Mouse (Mus musculus) E14TG2a.4 (cell line): ENCODE data around the gene Igsf8.

Experiments used
- H3K27me3 ChIP-seq: 2 replicates; pipeline ENCODE4 v1.6.1; 2014; ENCODE audit warnings: low read length, control low read depth; ENCODE audit not compliant: insufficient read depth
- H3K36me3 ChIP-seq: 2 replicates; pipeline ENCODE4 v1.6.1; 2014; ENCODE audit warnings: low read length, control low read depth; ENCODE audit not compliant: insufficient read depth
- H3K4me1 ChIP-seq: replicated peaks from 2 replicates; pipeline ENCODE4 v1.6.1; 2014; ENCODE audit warnings: low read depth, low read length, control low read depth
- H3K4me3 ChIP-seq: replicated peaks from 2 replicates; pipeline ENCODE4 v1.5.1; 2014; ENCODE audit warnings: mild to moderate bottlenecking, low read length
- H3K9me3 ChIP-seq: 2 replicates; pipeline ENCODE4 v1.6.1; 2014; ENCODE audit warnings: low read length, control low read depth
- CTCF ChIP-seq: conservative IDR thresholded peaks from 2 replicates; pipeline ENCODE4 v1.5.1; 2014; ENCODE audit warnings: low read length
- NANOG ChIP-seq: IDR thresholded peaks from 2 replicates; pipeline ENCODE4 v1.6.1; 2014; ENCODE audit warnings: borderline replicate concordance, low read length, mixed read lengths
- POU5F1 ChIP-seq: IDR thresholded peaks from 2 replicates; pipeline ENCODE4 v1.6.1; 2014; ENCODE audit warnings: low read length, borderline replicate concordance

Igsf8 gene

DNA sequence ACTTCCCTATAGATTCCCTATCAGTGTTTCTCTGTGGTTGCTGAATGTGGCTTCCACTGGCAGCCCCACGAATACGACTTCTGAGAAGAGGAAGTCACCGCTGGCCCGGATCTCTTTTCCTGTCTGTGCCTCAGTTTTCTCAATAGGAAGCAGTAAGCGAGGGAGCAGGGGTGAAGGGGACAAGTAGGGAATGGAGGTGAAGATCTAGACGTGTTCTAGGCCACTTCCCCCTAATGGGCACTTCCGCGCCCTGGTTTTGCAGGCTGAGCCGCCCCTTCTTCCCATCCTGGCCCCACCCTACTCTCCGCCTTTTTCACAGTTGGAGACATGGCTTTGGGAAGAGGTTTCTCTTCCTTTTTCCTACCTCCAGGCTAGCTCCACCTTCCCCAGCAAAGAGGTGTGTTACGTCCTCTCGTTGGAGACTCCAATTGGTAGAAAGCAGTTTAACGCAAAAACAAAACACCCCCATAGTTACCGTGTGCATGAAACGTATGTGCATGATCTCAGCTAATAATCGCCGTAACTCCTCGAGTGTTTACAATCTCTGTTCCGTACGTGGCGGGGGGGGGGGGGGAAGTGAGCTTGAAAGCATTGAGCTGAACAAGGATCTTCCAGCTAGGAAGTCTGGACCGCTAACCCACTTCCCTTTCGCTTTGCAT, 49.9 kb downstream of the Igsf8 start:
- TF ChIP-seq CTCF (no peak), POU5F1 (no peak), NANOG (no peak)

DNA sequence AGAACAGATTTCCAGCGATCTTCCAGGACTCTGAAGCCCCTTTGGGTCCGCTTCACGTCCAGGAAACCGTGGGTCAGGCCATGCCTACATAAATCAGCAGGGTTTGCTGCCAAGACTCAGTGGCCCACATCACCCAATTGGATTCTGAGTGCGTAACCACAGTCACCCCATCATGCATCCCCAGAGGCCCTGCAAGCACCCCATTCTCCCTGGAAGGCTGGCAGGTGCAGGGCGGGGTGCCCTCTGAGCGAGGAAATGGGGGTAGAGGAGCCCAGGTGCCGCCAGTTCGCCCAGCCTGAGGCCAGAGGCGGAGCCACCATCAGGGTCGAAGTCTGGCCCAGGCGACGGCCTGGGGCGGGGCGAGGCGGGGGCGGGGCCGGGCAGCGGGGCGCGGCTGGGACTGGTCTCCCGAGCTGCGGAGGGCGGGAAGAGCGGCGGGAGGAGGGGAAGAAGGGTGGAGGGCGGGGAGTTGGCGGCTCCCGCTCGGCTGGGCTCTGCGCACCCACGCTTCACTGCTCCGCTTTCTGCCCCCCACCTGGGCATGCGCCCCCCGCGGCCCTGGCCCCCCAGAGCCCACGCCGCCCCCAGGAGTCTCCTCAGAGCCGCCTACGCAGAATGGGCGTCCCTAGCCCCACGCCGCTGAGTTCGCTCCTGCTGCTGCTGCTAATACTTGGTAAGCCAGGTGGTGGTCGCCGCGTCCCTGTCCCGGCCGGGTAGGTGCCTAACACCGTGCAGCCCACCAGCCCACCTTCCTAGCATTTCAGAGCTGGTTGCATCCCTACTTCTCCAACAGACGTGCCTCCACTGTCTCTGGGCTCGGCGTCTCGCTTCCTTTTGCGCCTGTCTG, 50.7 kb downstream of the Igsf8 start:
- Histone ChIP-seq H3K27me3 (peaks cover 43% of the 10 kb centered on the region), H3K4me3 (peak overlapping the region; percentile 83), H3K9me3 (no peaks in the 10 kb centered on the region), H3K4me1 (peaks cover 71% of the 10 kb centered on the region), H3K36me3 (peaks cover 7% of the 10 kb centered on the region; the same call in 1 of the 2 replicates)
- TF ChIP-seq POU5F1 (no peak), NANOG (no peak), CTCF (no peak)

More for the DNA sequence above, 49.9 kb downstream of the Igsf8 start:
- Histone ChIP-seq H3K4me1 (peaks cover 70% of the 10 kb centered on the region), H3K36me3 (peaks cover 4% of the 10 kb centered on the region; the same call in 1 of the 2 replicates), H3K4me3 (peak overlapping the region; percentile 83), H3K9me3 (no peaks in the 10 kb centered on the region), H3K27me3 (peaks cover 38% of the 10 kb centered on the region)

DNA sequence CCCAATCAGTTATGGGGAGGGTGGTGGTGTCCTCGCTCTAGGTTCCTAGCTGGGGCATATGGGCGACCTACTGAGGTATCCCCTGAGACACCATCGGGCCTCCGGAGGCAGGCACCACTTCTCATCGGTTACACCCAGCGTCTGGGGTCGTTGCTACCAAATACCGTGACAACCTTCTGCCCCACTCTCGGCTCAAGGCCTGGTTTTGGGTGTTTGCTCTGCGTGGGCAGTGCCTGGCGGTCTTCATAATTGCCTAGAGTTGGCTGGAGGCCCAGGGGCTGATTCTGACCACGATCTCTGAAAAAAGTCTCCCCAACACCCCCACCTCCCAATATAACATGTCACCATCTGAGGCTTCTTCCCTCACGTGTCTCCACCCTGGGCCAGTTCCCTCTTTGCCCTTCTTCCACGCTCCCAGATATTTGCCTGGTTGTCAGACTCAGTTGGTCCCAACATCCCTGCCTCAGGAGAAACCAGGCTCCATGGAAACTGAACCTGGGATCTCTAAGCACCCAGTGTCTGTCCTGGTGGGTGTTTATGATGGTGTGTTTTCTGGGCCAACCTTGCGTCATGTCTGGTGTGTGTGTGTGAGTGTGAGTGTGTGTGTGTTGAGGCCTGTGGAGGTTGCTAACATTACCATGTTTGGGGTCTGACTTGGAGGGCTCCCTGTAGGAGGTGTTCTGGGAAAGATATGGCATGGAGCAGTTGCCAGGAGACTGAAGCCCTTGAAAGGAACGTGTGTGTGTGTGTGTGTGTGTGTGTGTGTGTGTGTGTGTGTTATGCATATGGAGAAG, 51.5 kb downstream of the Igsf8 start:
- H3K36me3 ChIP-seq = peaks cover 9% of the 10 kb centered on the region; the same call in 1 of the 2 replicates
- peak overlapping the region; percentile 83 for H3K4me3 ChIP-seq
- H3K27me3 ChIP-seq = peaks cover 49% of the 10 kb centered on the region
- H3K9me3 ChIP-seq = no peaks in the 10 kb centered on the region
- peaks cover 74% of the 10 kb centered on the region for H3K4me1 ChIP-seq
- TF ChIP-seq CTCF (no peak), POU5F1 (no peak)

DNA sequence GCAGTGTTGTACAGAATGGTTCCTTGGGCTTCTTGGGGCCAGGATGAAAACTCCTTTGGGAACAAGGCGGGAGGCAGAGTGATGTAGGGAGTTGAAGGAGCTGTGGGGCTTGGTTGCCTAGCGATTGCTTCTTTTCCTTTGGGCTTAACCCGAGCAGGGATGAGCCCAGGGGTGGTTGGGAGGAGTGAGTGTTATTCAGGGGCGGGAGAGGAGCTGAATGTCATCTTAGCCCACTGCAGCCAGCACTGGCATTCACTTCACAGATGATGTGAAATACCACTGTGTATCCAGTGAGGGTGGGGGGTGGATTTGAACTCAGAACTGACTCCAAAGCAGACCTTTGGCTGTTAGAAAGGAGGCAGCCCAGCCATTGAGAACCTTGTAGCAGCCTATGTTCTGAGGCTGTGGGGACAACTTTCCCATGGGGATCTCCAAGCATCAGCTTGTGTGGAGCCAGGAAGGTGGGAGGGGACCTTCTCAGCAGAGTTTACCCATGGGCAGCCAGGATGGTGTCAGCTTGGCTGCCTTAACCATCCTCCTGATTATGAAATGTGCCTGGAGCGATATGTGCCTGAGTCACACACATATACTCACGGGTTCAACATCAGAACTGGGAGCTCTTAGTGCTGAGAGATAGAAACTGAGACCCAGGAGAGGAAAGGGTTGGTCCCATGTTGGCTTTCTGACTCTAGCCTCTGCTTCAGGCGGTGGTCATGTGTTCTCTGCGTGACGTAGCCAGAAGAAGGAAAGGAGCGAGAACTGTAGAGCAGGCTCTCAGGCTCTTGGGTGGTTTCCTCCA, 52.4 kb downstream of the Igsf8 start:
- H3K27me3 ChIP-seq = peaks cover 56% of the 10 kb centered on the region
- TF ChIP-seq CTCF (no peak), NANOG (no peak), POU5F1 (no peak)
- H3K9me3 ChIP-seq = no peaks in the 10 kb centered on the region
- peaks cover 80% of the 10 kb centered on the region for H3K4me1 ChIP-seq
- peaks cover 17% of the 10 kb centered on the region; the same call in 1 of the 2 replicates for H3K36me3 ChIP-seq
- H3K4me3 ChIP-seq = 0 out of 2 replicates have a peak overlapping the region, but pooled peaks have one; percentile 83

DNA sequence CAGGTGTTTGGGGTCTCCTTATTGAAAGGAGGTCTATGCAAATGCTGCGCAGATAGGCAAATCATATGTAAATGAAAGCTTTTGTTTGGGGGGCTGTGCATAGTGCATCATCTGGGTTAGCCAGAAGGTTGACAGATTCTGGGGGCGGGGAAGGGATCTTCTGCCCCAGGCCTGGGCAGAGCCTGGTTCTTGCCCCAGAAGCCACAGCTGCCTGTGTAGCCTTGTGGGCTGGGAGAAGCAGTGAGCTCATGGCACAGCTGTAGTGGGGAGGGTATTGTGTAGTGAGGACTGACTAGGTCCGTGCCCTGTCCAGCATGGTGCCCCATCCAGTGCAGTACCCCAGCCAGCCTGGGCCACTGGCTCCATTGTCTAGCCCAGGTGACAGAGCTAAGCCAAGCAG, 53.5 kb downstream of the Igsf8 start:
- TF ChIP-seq CTCF (no peak), POU5F1 (no peak), NANOG (no peak)
- Histone ChIP-seq H3K9me3 (no peaks in the 10 kb centered on the region), H3K4me3 (no peak overlapping the region), H3K27me3 (peaks cover 65% of the 10 kb centered on the region), H3K36me3 (peaks cover 19% of the 10 kb centered on the region), H3K4me1 (peaks cover 84% of the 10 kb centered on the region)

DNA sequence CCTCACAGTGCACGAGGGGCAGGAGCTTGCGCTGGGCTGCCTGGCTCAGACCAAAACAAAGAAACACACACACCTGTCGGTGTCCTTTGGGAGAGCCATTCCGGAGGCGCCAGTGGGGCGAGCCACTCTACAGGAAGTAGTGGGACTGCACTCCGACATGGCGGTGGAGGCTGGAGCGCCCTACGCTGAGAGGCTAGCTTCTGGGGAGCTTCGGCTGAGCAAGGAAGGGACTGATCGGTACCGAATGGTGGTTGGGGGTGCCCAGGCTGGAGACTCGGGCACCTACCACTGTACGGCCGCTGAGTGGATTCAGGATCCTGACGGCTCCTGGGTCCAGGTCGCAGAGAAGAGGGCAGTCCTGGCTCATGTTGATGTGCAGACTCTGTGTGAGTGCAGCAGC, 56.0 kb downstream of the Igsf8 start:
- Histone ChIP-seq H3K36me3 (peaks cover 27% of the 10 kb centered on the region), H3K27me3 (peaks cover 89% of the 10 kb centered on the region), H3K4me1 (peaks cover 86% of the 10 kb centered on the region), H3K9me3 (no peaks in the 10 kb centered on the region), H3K4me3 (peak overlapping the region; percentile 63)
- TF ChIP-seq NANOG (no peak), POU5F1 (no peak), CTCF (no peak)

DNA sequence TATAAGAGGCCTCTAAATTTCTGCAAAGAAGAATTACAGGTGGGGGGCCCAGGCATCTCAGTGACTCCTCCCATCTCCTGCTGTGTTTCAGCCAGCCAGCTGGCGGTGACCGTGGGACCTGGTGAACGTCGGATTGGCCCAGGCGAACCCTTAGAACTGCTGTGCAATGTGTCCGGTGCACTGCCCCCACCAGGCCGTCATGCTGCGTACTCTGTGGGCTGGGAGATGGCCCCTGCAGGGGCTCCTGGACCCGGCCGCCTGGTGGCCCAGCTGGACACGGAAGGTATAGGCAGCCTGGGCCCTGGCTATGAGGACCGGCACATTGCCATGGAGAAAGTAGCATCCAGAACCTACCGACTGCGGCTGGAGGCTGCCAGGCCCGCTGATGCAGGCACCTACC, 56.5 kb downstream of the Igsf8 start:
- Histone ChIP-seq H3K4me1 (peaks cover 87% of the 10 kb centered on the region), H3K36me3 (peaks cover 27% of the 10 kb centered on the region), H3K4me3 (peak overlapping the region; percentile 63), H3K9me3 (no peaks in the 10 kb centered on the region), H3K27me3 (peaks cover 90% of the 10 kb centered on the region)
- TF ChIP-seq CTCF = no peak
- no peak for TF ChIP-seq NANOG
- TF ChIP-seq POU5F1 = no peak
